Mouse (Mus musculus) embryonic fibroblast, embryonic 13.5 days (primary cell): ENCODE results near the gene Iqcf1. TPM values are rescaled to one million over a fixed set of nuclear protein-coding genes. Genes with fewer than 3 reads are reported as not detected.

Experiments used
- H3K27ac ChIP-seq: 2 replicates; pipeline ENCODE4 v1.5.1; 2012; ENCODE audit warnings: low read length, control low read depth, inconsistent platforms; ENCODE audit not compliant: insufficient read depth
- H3K4me1 ChIP-seq: 2 replicates; pipeline ENCODE4 v1.6.1; 2011; ENCODE audit warnings: low read length; ENCODE audit not compliant: control insufficient read depth, insufficient read depth
- H3K4me3 ChIP-seq: 2 replicates; pipeline ENCODE4 v1.5.1; 2011; ENCODE audit warnings: mild to moderate bottlenecking, control low read depth, low read length; ENCODE audit not compliant: insufficient read depth
- CTCF ChIP-seq: IDR thresholded peaks from 2 replicates; pipeline ENCODE4 v1.5.1; 2011; ENCODE audit warnings: mild to moderate bottlenecking, control low read depth, low read length, moderate library complexity, borderline replicate concordance; ENCODE audit not compliant: insufficient read depth
- POLR2A ChIP-seq: IDR thresholded peaks from 2 replicates; pipeline ENCODE4 v1.6.1; 2011; ENCODE audit warnings: low read depth, mild to moderate bottlenecking, control low read depth, low read length, moderate library complexity
- polyA plus RNA-seq: library from polyadenylated mRNA; stranded (reverse); fragments of >200 nt; gene quantifications from 2 replicates; pipeline ENCODE4 v1.2.4, GENCODE M21; 2011; ENCODE audit warnings: low read depth; ENCODE audit not compliant: missing spikeins, insufficient read length

The Iqcf1 gene
- polyA plus RNA-seq, 1 experiment: not detected

- H3K4me3 ChIP-seq: no peak overlapping the region
- no peak for TF ChIP-seq POLR2A
- TF ChIP-seq CTCF: no peak
- H3K4me1 ChIP-seq: peaks cover 9% of the 10 kb centered on the region
- H3K27ac ChIP-seq: no peak overlapping the region
Observed at GRCm38 (mm10) chr9:106473081-106473752, 26.6 kb upstream of the Iqcf1 start.

- H3K4me1 ChIP-seq: peaks cover 9% of the 10 kb centered on the region
- no peak for TF ChIP-seq POLR2A
- TF ChIP-seq CTCF: no peak
Observed at GRCm38 (mm10) chr9:106473753-106474105, 26.0 kb upstream of the Iqcf1 start.

GRCm38 (mm10) chr9:106474456-106474855 lies 25.3 kb upstream of the Iqcf1 start:
- TF ChIP-seq CTCF (peak; percentile 56; the same call in 1 of the 2 replicates), POLR2A (no peak)
- Histone ChIP-seq H3K4me1 (peaks cover 9% of the 10 kb centered on the region), H3K27ac (no peak overlapping the region)

More at GRCm38 (mm10) chr9:106473753-106474105, 26.0 kb upstream of the Iqcf1 start:
- Histone ChIP-seq H3K27ac (no peak overlapping the region), H3K4me3 (no peak overlapping the region)

GRCm38 (mm10) chr9:106475046-106475445 lies 24.7 kb upstream of the Iqcf1 start:
- H3K27ac ChIP-seq: peak overlapping the region; percentile 99
- TF ChIP-seq POLR2A (no peak), CTCF (no peak)
- peak overlapping the region; percentile 53 for H3K4me3 ChIP-seq
- peaks cover 9% of the 10 kb centered on the region for H3K4me1 ChIP-seq

More at GRCm38 (mm10) chr9:106474456-106474855, 25.3 kb upstream of the Iqcf1 start:
- H3K4me3 ChIP-seq: peak overlapping the region; percentile 53; the same call in 1 of the 2 replicates

GRCm38 (mm10) chr9:106475663-106476001 lies 24.1 kb upstream of the Iqcf1 start, which contains the start of gene Rrp9:
Gene Rrp9 (plus strand): TSS chr9:106475963.
- H3K27ac ChIP-seq: peak within 1 kb of the TSS; percentile 99
- H3K4me3 ChIP-seq: peak within 1 kb of the TSS; percentile 53
- TF ChIP-seq CTCF (no peak), POLR2A (no peak)
- peaks cover 9% of the 10 kb centered on the region for H3K4me1 ChIP-seq

GRCm38 (mm10) chr9:106476002-106476923 lies 23.5 kb upstream of the Iqcf1 start:
- H3K4me1 ChIP-seq: peaks cover 9% of the 10 kb centered on the region

GRCm38 (mm10) chr9:106476924-106477484 lies 22.8 kb upstream of the Iqcf1 start, which contains the start of gene Parp3:
Gene Parp3 (minus strand): TSS chr9:106476949.
- Histone ChIP-seq H3K4me1 (peaks cover 9% of the 10 kb centered on the region), H3K4me3 (peak within 1 kb of the TSS; percentile 99), H3K27ac (peak within 1 kb of the TSS; percentile 99)
- TF ChIP-seq CTCF: peak; percentile 86
- 0 out of 2 replicates have a peak, but pooled peaks have one; percentile 48 for TF ChIP-seq POLR2A

More at GRCm38 (mm10) chr9:106476002-106476923, 23.5 kb upstream of the Iqcf1 start:
- TF ChIP-seq CTCF (no peak), POLR2A (peak; percentile 67)
- peak overlapping the region; percentile 99 for H3K27ac ChIP-seq
- peak overlapping the region; percentile 53 for H3K4me3 ChIP-seq

GRCm38 (mm10) chr9:106477649-106478048 lies 22.1 kb upstream of the Iqcf1 start:
- no peak overlapping the region for H3K27ac ChIP-seq
- no peak for TF ChIP-seq CTCF
- peak overlapping the region; percentile 99 for H3K4me3 ChIP-seq
- H3K4me1 ChIP-seq: 0 out of 2 replicates have a peak, but pooled peaks cover 3% of the 10 kb centered on the region

- peak overlapping the region; percentile 99 for H3K4me3 ChIP-seq
- H3K4me1 ChIP-seq: 0 out of 2 replicates have a peak, but pooled peaks cover 3% of the 10 kb centered on the region
- TF ChIP-seq POLR2A (no peak), CTCF (no peak)
- no peak overlapping the region for H3K27ac ChIP-seq
Observed at GRCm38 (mm10) chr9:106478101-106478500, 21.7 kb upstream of the Iqcf1 start.

- H3K27ac ChIP-seq: no peak overlapping the region
- TF ChIP-seq POLR2A: no peak
- no peak for TF ChIP-seq CTCF
- 0 out of 2 replicates have a peak, but pooled peaks cover 3% of the 10 kb centered on the region for H3K4me1 ChIP-seq
- no peak overlapping the region for H3K4me3 ChIP-seq
Observed at GRCm38 (mm10) chr9:106480541-106480940, 19.2 kb upstream of the Iqcf1 start.
